Mouse (Mus musculus) ES-Bruce4 (cell line): ENCODE results near the gene Foxp1.

Experiments
- EP300 ChIP-seq: IDR thresholded peaks from 2 replicates; pipeline ENCODE4 v1.6.1; 2011; ENCODE audit warnings: low read depth, low read length; ENCODE audit not compliant: insufficient read depth
- POLR2A ChIP-seq: IDR thresholded peaks from one replicate; pipeline ENCODE4 v1.8.1; 2011; ENCODE audit warnings: low read length; ENCODE audit not compliant: insufficient read depth

DNA sequence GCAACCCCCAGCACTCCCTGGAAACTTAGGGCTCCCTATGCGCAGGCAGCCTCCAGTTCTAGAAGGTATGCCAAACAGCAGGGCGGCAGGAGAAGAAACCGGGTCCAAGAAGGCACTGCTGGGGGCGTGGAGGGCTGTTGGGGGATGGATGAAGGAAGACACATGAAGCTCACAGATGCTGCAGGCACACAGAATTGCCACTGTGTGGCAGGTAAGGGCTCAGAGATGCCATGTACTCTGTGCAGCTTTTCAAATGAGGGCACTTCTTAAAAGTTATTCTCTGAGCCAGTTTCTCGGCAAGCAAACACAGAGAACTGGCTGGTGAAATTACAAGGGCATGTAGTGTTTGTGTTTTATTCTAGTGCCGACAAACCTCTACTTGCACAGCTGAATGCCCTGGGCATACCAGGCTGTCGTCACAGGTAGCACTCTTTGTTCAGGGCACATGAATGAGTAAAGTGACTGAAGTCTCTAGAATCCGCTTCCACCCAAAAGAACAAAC lies 330.8 kb downstream of the Foxp1 start:
- no peak for TF ChIP-seq POLR2A
- no peak for TF ChIP-seq EP300
